Mouse (Mus musculus) erythroblast, embryonic 14.5 days (primary cell): Measurements from ENCODE around the gene Zan.

ENCODE experiments used
- GATA1 ChIP-seq: IDR thresholded peaks from 2 replicates; pipeline ENCODE4 v1.6.1; 2012; ENCODE audit warnings: low read length, inconsistent platforms, mixed read lengths
- TAL1 ChIP-seq: IDR thresholded peaks from 3 replicates; pipeline ENCODE4 v1.6.1; 2012; ENCODE audit warnings: low read length, inconsistent platforms, mixed read lengths

GRCm38 (mm10) chr5:137376722-137377121 is 100.1 kb downstream of the Zan start:
- TF ChIP-seq TAL1 (no peak), GATA1 (no peak)
